6 mouse cellular contexts compared by ENCODE assay signal in the genomic region with DNA sequence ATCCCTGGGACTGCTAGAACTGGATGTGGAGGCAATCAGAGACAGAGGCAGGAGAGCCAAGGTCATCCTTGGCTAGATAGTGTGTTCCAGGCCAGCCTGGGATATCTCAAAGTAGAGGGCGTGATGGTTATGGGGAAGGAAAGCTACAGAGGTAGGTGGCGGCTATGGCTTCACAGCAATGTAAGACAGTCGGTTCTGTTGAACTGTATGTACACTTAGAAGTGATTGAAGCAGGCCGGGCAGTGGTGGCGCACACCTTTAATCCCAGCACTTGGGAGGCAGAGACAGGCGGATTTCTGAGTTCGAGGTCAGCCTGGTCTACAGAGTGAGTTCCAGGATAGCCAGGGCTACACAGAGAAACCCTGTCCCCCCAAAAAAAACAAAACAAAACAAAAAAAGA. TPM values are rescaled to one million over a fixed set of nuclear protein-coding genes. Genes with fewer than 3 reads are reported as not detected.
"Had no signal": no experiment of that assay in that cellular context is flagged by ENCODE, and none has a peak within 500 bp of the region (broad histone marks: within the 10 kb centered on the region; RNA-seq: fewer than 3 reads in every experiment).

No protein-coding gene starts in this region.

RNA-seq across cellular contexts. Expression of a gene that starts 35.6 kb away (rescaled TPM):
- total RNA-seq: megakaryocyte progenitor cell, adult 5-6 weeks; megakaryocyte, adult 5-6 weeks; megakaryocyte-erythroid progenitor cell, adult 5-6 weeks; monocyte, adult 5-6 weeks had no signal
- polyA plus RNA-seq: liver, embryonic 16.5 days; lung, embryonic 14.5 days had no signal
